Mouse (Mus musculus) frontal cortex, postnatal 25 days (tissue): ENCODE measurements at regions not wholly inside any gene's neighbourhood (a gene's known extent, or its start where the extent isn't known, plus 50 kb on each side); places are given as distances from the start of the nearest gene placed in this dataset.

ENCODE experiments used
- DNase-seq, 2 experiments: peaks; one replicate each; pipeline ENCODE4 v3.0.0; 2022; ENCODE audit warnings: low spot score in 2 of 2

GRCm38 (mm10) chr6:34246512-34246911 is 69.6 kb upstream of the Slc35b4 start:
- no peak for DNase-seq

- no peak for DNase-seq
Observed at GRCm38 (mm10) chr6:34243001-34243400, 66.1 kb upstream of the Slc35b4 start.

GRCm38 (mm10) chr6:34242486-34242885 is 65.6 kb upstream of the Slc35b4 start:
- DNase-seq: no peak

GRCm38 (mm10) chr6:34235132-34235531 is 58.2 kb upstream of the Slc35b4 start:
- DNase-seq: no peak

GRCm38 (mm10) chr6:34234443-34235020 is 57.6 kb upstream of the Slc35b4 start:
- DNase-seq: no peak

- DNase-seq: peak; percentile 14 to 45
Observed at GRCm38 (mm10) chr6:34230768-34231381, 54.0 kb upstream of the Slc35b4 start.

- DNase-seq: no peak
Observed at GRCm38 (mm10) chr6:34227131-34227530, 50.2 kb upstream of the Slc35b4 start.
